ENCODE assay signal across 8 mouse cellular contexts in genomic region chr8:95427594-95428535, GRCm38 (mm10). TPM values are rescaled to one million over a fixed set of nuclear protein-coding genes. Genes with fewer than 3 reads are reported as not detected.
DNase-seq lines count a peak whose midpoint lies in the region; TF ChIP-seq lines count a peak whose summit lies in the region.

No protein-coding gene starts in this region.

- 49% methylated on average over 12 of the region's 12 CpGs for WGBS in midbrain, embryonic 10.5 days
- WGBS in small intestine, adult 2 months: 9% methylated on average over 12 of the region's 12 CpGs

- no peaks in the 10 kb centered on the region for H3K9me3 ChIP-seq in midbrain, embryonic 10.5 days (replicated peaks)

- peak; percentile 77; the same call in 1 of the 2 replicates for TF ChIP-seq CTCF in small intestine, adult 2 months (IDR thresholded peaks at IDR 0.05; ENCODE audit: extremely low read depth, insufficient read length, insufficient replicate concordance, low read depth, low read length)

- H3K27ac ChIP-seq in midbrain, embryonic 10.5 days (replicated peaks): peak overlapping the region; percentile 61
- peak overlapping the region; percentile 78 for H3K27ac ChIP-seq in small intestine, adult 2 months (ENCODE audit: insufficient read depth, low read depth, low read length)

- DNase-seq in ovary, adult 18-20 months (ENCODE audit: low spot score): peak; percentile 58
- no peak for DNase-seq in ovary, postnatal 10 days (ENCODE audit: low spot score)
- DNase-seq in embryo, embryonic 10 days (ENCODE audit: low spot score): peak; percentile 92
- peak; percentile 69 for DNase-seq in gastrocnemius, postnatal 10 days
- peak; percentile 85 for DNase-seq in induced T-regulatory cell, adult 2 months (ENCODE audit: low read depth)
- peak; percentile 79 for DNase-seq in left cerebral cortex, postnatal 4 days
- peak; percentile 77 for DNase-seq in midbrain, embryonic 10.5 days (ENCODE audit: low spot score)

- H3K4me3 ChIP-seq in midbrain, embryonic 10.5 days: peak overlapping the region; percentile 29
- H3K4me3 ChIP-seq in small intestine, adult 2 months (ENCODE audit: low read depth, low read length): peak overlapping the region; percentile 30; the same call in 1 of the 2 replicates

- no peak for TF ChIP-seq POLR2A in small intestine, adult 2 months (IDR thresholded peaks at IDR 0.05; ENCODE audit: low read depth, low read length)

- intact Hi-C loops in left cerebral cortex, postnatal 4 days (cut with DNase I): no loop called here

- peaks cover 60% of the 10 kb centered on the region for H3K4me1 ChIP-seq in midbrain, embryonic 10.5 days
- H3K4me1 ChIP-seq in small intestine, adult 2 months (ENCODE audit: control insufficient read depth, insufficient read depth, insufficient read length, low read length): peaks cover 35% of the 10 kb centered on the region

- peaks cover 21% of the 10 kb centered on the region for H3K36me3 ChIP-seq in midbrain, embryonic 10.5 days
- peaks cover 2% of the 10 kb centered on the region for H3K36me3 ChIP-seq in small intestine, adult 2 months (ENCODE audit: control insufficient read depth, insufficient read depth, low read length)

- no peaks in the 10 kb centered on the region for H3K27me3 ChIP-seq in midbrain, embryonic 10.5 days (ENCODE audit: low read depth, poor library complexity, severe bottlenecking)
- H3K27me3 ChIP-seq in small intestine, adult 2 months (ENCODE audit: control insufficient read depth, insufficient read depth, low read length): no peaks in the 10 kb centered on the region

RNA-seq across cellular contexts. Expression of gene Cfap20, which starts 6.8 kb away (rescaled TPM):
- 10 to 100 TPM; 19.5 to 28.8 TPM for total RNA-seq in gastrocnemius, postnatal 10 days (2021)
- total RNA-seq in left cerebral cortex, postnatal 4 days (2021): 10 to 100 TPM; 67.5 to 67.7 TPM
- polyA plus RNA-seq in midbrain, embryonic 10.5 days (2016; fragmentation: Nextera tagmentation; extraction: Ambion mirVana): 145 and 150 TPM in 2 replicates
- polyA plus RNA-seq in small intestine, adult 2 months (2012; rRNA removed): 25.6 and 33.3 TPM in 2 replicates
